Mouse (Mus musculus): Measurements from ENCODE around the gene Vps53.

Vps53 gene

DNA sequence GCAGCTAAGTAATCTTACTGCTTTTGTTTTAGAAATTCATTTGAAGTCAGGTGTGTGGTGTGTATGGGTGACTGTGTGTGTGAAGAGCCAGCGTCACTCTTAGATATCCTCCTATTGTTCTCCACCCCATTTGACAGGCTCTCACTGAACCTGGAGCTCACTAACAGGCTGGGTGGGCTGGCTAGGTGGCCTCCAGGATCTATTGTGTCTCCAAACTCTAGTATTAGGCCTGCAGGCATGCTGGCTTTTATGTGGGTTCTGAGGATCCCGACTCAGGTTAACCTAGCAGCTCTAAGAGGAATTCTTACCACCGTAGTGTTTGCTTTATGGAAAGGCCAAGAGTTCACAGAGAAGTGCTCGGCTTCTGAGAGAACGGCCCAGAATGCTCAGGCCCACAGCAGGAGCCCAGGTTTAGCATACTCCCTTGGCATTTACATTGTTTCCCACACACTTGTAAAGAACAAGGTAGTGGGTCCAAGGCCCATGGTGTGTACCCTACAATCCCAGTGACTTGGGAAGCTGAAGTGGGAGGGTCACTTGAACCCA is 128.4 kb downstream of the Vps53 start:
- DNase-seq (ENCODE audit: low spot score): no peak

- DNase-seq (ENCODE audit: low spot score): no peak
These were observed 128.9 kb downstream of the Vps53 start for GRCm38 (mm10) chr11:76050509-76050908.

DNA sequence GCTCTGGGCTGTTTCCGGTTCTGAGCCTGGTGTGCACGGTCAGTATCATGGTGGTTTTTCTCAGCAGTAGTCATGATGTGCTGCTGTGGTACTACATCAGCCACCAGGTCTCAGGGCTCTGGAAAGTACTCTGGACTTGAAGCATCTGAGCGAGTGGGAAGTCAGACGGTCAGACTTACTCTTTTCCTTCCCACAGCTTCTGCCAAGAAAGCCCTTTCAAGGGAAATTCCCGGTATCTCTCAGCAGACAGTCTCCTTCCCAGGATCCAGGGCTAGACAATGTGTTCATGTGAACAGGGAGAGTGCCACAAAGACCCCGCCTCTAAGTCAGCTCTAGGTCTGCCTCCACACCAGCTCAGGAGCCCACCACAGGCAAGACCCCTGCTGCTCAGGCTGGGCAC is 134.1 kb downstream of the Vps53 start:
- DNase-seq (ENCODE audit: low spot score): no peak

DNA sequence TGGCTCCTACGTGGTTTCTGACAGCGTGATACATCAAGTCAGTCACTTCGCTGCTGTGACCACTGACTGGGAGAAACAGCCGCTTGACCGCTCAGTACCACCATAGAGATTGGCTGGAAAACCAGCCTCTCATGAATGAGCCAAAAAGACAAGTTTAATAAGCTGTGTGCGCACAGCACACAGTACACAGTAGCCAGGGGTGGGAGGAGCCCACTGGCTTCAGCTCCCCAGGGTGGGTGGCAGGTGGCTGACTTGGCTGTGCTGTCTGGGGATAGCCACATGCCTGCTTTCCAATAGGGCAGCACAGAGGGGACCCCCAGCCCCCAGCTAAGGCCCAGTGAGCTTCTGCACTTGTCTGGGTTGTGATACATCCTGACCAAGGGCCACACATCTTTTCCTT is 135.0 kb downstream of the Vps53 start:
- no peak for DNase-seq (ENCODE audit: low spot score)

GRCm38 (mm10) chr11:76042882-76043281 is 136.6 kb downstream of the Vps53 start:
- DNase-seq (ENCODE audit: low spot score): no peak

- no peak for DNase-seq (ENCODE audit: low spot score)
These were observed 137.3 kb downstream of the Vps53 start for GRCm38 (mm10) chr11:76042041-76042638.

GRCm38 (mm10) chr11:76040761-76041376 is 138.6 kb downstream of the Vps53 start:
- DNase-seq (ENCODE audit: low spot score): no peak

GRCm38 (mm10) chr11:76040106-76040505 is 139.3 kb downstream of the Vps53 start:
- no peak for DNase-seq (ENCODE audit: low spot score)

DNA sequence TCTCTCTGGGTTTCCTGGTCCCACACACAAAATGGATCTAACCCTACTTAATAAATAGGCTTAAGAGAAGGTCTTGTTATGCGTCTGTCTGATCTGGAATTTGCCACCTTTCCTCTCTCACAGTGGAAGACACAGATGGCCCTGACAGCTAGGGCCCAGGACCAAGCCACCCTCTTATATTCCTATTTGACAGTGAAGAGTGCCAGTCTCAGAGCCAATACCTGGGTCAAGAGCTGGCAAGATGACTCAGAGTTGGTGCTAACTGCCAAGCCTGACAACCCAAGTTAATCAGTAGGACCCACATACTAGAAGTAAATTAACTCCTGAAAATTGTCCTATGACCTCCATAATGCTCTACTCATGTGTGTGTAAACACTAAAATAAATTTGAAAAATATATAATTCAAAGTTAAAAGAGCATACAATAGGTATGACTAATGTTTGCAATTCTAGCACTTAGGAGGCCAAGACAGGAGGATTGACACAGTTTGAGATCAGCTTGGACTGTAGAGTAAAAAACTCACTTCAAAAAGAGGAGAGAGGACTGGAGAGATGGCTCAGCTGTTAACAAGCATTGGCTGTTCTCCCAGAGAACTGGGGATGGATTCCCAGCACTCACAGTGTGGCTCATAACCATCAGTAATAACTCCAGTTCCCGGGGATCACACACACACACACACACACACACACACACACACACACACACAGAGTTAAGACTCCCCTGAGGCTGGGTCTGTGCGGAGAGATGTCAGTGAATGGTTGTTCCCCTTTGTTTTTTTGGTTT is 140.0 kb downstream of the Vps53 start:
- no peak for DNase-seq (ENCODE audit: low spot score)

- DNase-seq (ENCODE audit: low spot score): no peak
These were observed 141.7 kb downstream of the Vps53 start for GRCm38 (mm10) chr11:76037581-76038294.

GRCm38 (mm10) chr11:76035182-76035581 is 144.3 kb downstream of the Vps53 start:
- DNase-seq (ENCODE audit: low spot score): no peak

- no peak for DNase-seq (ENCODE audit: low spot score)
These were observed 145.6 kb downstream of the Vps53 start for GRCm38 (mm10) chr11:76033836-76034235.

- no peak for DNase-seq (ENCODE audit: low spot score)
These were observed 146.1 kb downstream of the Vps53 start for GRCm38 (mm10) chr11:76033359-76033758.

- no peak for DNase-seq (ENCODE audit: low spot score)
These were observed 151.4 kb downstream of the Vps53 start for GRCm38 (mm10) chr11:76028072-76028465.

GRCm38 (mm10) chr11:76027139-76028071 is 152.0 kb downstream of the Vps53 start, which contains the start of gene Rflnb:
TSS of gene Rflnb (minus strand) at chr11:76027782.
- peak; percentile 72 for DNase-seq (ENCODE audit: low spot score)

DNA sequence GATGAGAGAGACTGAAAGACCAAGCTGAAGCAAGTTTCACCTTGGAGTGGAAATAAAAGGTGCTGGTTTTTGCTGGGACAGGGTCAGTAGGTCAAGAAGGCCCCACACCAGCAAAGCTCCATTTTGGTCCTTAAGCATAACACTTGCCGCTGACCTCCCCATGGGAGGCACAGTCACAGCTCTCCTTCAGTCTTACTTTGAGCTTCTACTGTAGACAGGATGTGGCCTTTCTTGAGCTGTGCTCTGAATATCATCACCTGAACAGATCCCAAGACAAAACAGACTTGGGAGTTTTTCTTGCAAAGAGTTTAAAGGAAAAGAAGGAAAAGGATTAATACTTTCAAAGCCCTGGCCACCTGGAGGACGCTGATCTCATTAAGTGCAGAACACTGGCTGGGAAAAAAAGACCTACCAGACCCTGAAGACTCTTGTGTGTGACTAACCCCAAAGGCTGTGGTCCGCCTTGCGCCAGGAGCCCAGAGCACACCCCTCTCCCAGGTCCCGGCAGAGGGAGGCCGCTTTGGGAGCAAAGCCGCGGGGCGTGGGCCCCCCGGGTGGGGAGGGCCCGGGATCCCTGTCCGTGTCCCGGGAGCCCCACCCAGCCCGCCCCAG is 152.8 kb downstream of the Vps53 start:
- DNase-seq (ENCODE audit: low spot score): no peak

GRCm38 (mm10) chr11:76025080-76025583 is 154.3 kb downstream of the Vps53 start:
- DNase-seq (ENCODE audit: low spot score): no peak

DNA sequence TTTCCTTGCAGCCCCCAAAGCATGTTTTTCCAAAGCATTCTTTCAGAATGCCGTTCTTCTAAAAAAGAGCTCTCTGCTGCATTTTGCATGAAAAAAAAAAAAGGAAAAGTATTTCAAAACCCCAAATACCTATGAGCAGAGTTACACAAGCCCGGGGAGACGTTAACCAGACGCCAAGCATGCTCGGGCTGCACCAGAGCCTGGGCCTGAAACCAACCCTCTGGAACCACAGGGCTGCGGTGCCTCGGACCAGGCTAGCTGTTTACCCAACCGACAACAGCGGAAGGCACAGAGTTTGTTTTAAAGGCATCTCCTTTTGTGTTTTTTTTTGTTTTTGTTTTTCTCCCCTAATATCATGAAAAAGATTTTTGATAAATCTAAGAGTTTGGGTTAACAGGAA is 158.5 kb downstream of the Vps53 start:
- no peak for DNase-seq (ENCODE audit: low spot score)

GRCm38 (mm10) chr11:76019879-76020278 is 159.6 kb downstream of the Vps53 start:
- no peak for DNase-seq (ENCODE audit: low spot score)

- no peak for DNase-seq (ENCODE audit: low spot score)
These were observed 163.6 kb downstream of the Vps53 start for GRCm38 (mm10) chr11:76015814-76016213.

- no peak for DNase-seq (ENCODE audit: low spot score)
These were observed 164.2 kb downstream of the Vps53 start for GRCm38 (mm10) chr11:76015251-76015650.
